Mouse (Mus musculus): ENCODE results near the gene Epb42. TPM values are rescaled to one million over a fixed set of nuclear protein-coding genes. Genes with fewer than 3 reads are reported as not detected.

Epb42 gene
- polyA plus RNA-seq (2014; fragmentation: Nextera tagmentation; extraction: Ambion mirVana) = 7.6 and 8.4 TPM in 2 replicates

DNA sequence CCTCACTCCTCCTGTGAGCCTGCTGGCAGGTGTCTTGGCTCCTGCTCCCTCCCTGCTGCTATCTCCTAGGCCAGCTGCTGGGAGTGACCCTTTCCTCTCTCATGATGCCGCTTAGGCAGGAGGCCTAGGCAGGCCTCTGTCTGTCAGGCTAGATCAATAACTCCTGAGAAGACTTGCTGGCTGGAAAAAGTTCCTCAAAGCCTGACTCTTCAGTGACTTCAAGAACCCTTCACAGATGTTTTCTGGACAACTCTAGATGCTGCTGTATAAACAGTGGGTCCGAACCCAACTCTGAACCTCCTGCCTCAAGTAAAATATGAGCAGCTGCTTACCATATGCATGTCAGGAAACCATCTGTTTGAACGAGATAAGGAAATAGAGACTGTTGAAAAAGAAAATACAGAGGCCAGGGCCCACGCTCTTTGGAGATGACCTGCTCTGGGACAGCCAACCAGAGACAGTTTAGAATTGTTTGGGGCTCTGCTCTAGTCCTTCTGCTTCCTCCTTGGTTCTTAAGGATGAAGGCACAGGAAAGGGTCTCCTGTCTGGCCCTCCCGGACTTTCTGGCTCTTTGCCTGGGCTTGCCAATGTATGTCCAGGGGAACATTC is at the start of gene Epb42:
Gene Epb42, minus strand, starts transcription at position 340 of the 609 bp plus-strand sequence.
- H3K9me3 ChIP-seq (ENCODE audit: control insufficient read depth, low read length) = no peaks in the 10 kb centered on the region
- no peak within 1 kb of the TSS for H3K27ac ChIP-seq (ENCODE audit: low read depth, low read length)
- no peak within 1 kb of the TSS for H3K4me3 ChIP-seq (ENCODE audit: low read depth, low read length)
- no peaks in the 10 kb centered on the region for H3K4me1 ChIP-seq (replicated peaks; ENCODE audit: control insufficient read depth, insufficient read depth, low read length)
- WGBS = 70% methylated on average over 5 of the region's 5 CpGs
- ATAC-seq (replicated peaks; ENCODE audit: low FRiP score) = no peak
- no peaks in the 10 kb centered on the region for H3K27me3 ChIP-seq (ENCODE audit: control insufficient read depth, insufficient read depth, low read length)
- no peaks in the 10 kb centered on the region for H3K36me3 ChIP-seq (ENCODE audit: control insufficient read depth, insufficient read depth, low read length)
- no peak within 1 kb of the TSS for H3K4me2 ChIP-seq (ENCODE audit: low read depth, low read length, severe bottlenecking)
- H3K9ac ChIP-seq (ENCODE audit: low read length) = no peak within 1 kb of the TSS
- no peak for DNase-seq (ENCODE audit: low spot score)

DNA sequence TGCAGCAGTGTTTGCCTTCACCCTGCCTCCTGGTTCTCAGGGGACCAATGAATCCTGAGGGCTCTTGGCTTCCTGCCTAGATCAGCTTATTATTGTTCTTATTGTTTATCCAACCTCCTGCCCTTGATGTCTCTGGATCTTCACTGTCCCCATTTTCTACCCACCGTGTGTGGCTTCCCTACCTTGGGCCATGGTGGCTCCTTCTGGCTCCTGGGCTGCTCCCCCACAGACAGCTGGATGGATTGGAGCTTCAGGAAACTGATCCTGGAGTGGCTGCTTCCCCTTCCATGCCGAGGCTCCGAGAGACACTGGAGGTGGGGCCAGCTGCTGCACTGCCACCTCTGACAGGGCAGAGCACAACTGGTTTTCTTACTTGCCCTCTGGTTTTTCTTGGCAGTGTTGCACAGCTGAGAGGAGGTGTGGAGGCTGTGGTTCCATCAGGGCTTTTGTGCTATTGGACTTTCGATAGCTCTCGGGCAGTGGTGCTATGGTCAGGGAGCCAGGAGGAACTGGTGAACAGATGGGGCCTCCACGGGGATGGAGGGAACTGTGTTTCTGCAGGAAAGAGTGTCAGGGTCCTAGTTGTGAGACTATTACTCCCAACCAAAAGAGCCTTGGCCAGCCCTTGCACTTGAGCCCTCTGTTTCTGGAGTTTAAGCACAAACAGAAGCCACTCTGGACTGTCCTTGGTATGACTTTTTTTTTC is 48.8 kb upstream of the Epb42 start, which contains the start of gene Tgm5:
Gene Tgm5, minus strand, starts transcription at position 362 of the 706 bp plus-strand sequence.
- ATAC-seq (replicated peaks; ENCODE audit: low FRiP score) (no peak), DNase-seq (ENCODE audit: low spot score) (no peak)
- Histone ChIP-seq H3K4me1 (replicated peaks; ENCODE audit: control insufficient read depth, insufficient read depth, low read length) (no peaks in the 10 kb centered on the region), H3K27ac (ENCODE audit: low read depth, low read length) (no peak within 1 kb of the TSS), H3K4me3 (ENCODE audit: low read depth, low read length) (no peak within 1 kb of the TSS), H3K36me3 (ENCODE audit: control insufficient read depth, insufficient read depth, low read length) (no peaks in the 10 kb centered on the region), H3K9ac (ENCODE audit: low read length) (no peak within 1 kb of the TSS), H3K27me3 (ENCODE audit: control insufficient read depth, insufficient read depth, low read length) (no peaks in the 10 kb centered on the region), H3K4me2 (ENCODE audit: low read depth, low read length, severe bottlenecking) (no peak within 1 kb of the TSS), H3K9me3 (ENCODE audit: control insufficient read depth, low read length) (no peaks in the 10 kb centered on the region)
- WGBS = 62% methylated on average over 6 of the region's 6 CpGs

GRCm38 (mm10) chr2:121082626-121083025 is 45.8 kb upstream of the Epb42 start:
- H3K9me3 ChIP-seq (ENCODE audit: control insufficient read depth, low read length) = no peaks in the 10 kb centered on the region
- 87% methylated on average over 1 of the region's 1 CpGs for WGBS
- no peak overlapping the region for H3K9ac ChIP-seq (ENCODE audit: low read length)
- H3K36me3 ChIP-seq (ENCODE audit: control insufficient read depth, insufficient read depth, low read length) = no peaks in the 10 kb centered on the region
- no peak overlapping the region for H3K27ac ChIP-seq (ENCODE audit: low read depth, low read length)
- no peak overlapping the region for H3K4me3 ChIP-seq (ENCODE audit: low read depth, low read length)
- no peaks in the 10 kb centered on the region for H3K27me3 ChIP-seq (ENCODE audit: control insufficient read depth, insufficient read depth, low read length)
- DNase-seq (ENCODE audit: low spot score) = no peak
- ATAC-seq (replicated peaks; ENCODE audit: low FRiP score) = no peak
- H3K4me2 ChIP-seq (ENCODE audit: low read depth, low read length, severe bottlenecking) = no peak overlapping the region
- no peaks in the 10 kb centered on the region for H3K4me1 ChIP-seq (replicated peaks; ENCODE audit: control insufficient read depth, insufficient read depth, low read length)

- 84% methylated on average over 7 of the region's 7 CpGs for WGBS
- no peak overlapping the region for H3K9ac ChIP-seq (ENCODE audit: low read length)
Observed at GRCm38 (mm10) chr2:121074747-121075146, 37.9 kb upstream of the Epb42 start.

GRCm38 (mm10) chr2:121071871-121072270 is 35.0 kb upstream of the Epb42 start:
- H3K27me3 ChIP-seq (ENCODE audit: control insufficient read depth, insufficient read depth, low read length) = no peaks in the 10 kb centered on the region
- no peak overlapping the region for H3K4me2 ChIP-seq (ENCODE audit: low read depth, low read length, severe bottlenecking)
- DNase-seq (ENCODE audit: low spot score) (no peak), ATAC-seq (replicated peaks; ENCODE audit: low FRiP score) (no peak)
- no peaks in the 10 kb centered on the region for H3K4me1 ChIP-seq (replicated peaks; ENCODE audit: control insufficient read depth, insufficient read depth, low read length)
- no peak overlapping the region for H3K9ac ChIP-seq (ENCODE audit: low read length)
- no peak overlapping the region for H3K27ac ChIP-seq (ENCODE audit: low read depth, low read length)
- H3K4me3 ChIP-seq (ENCODE audit: low read depth, low read length) = no peak overlapping the region
- WGBS = 84% methylated on average over 6 of the region's 6 CpGs
- no peaks in the 10 kb centered on the region for H3K9me3 ChIP-seq (ENCODE audit: control insufficient read depth, low read length)
- no peaks in the 10 kb centered on the region for H3K36me3 ChIP-seq (ENCODE audit: control insufficient read depth, insufficient read depth, low read length)

More at GRCm38 (mm10) chr2:121074747-121075146, 37.9 kb upstream of the Epb42 start:
- no peak for DNase-seq (ENCODE audit: low spot score)
- no peaks in the 10 kb centered on the region for H3K36me3 ChIP-seq (ENCODE audit: control insufficient read depth, insufficient read depth, low read length)
- no peaks in the 10 kb centered on the region for H3K4me1 ChIP-seq (replicated peaks; ENCODE audit: control insufficient read depth, insufficient read depth, low read length)
- H3K27ac ChIP-seq (ENCODE audit: low read depth, low read length) = no peak overlapping the region
- H3K4me2 ChIP-seq (ENCODE audit: low read depth, low read length, severe bottlenecking) = no peak overlapping the region
- no peak for ATAC-seq (replicated peaks; ENCODE audit: low FRiP score)
- no peaks in the 10 kb centered on the region for H3K9me3 ChIP-seq (ENCODE audit: control insufficient read depth, low read length)
- H3K4me3 ChIP-seq (ENCODE audit: low read depth, low read length) = no peak overlapping the region
- no peaks in the 10 kb centered on the region for H3K27me3 ChIP-seq (ENCODE audit: control insufficient read depth, insufficient read depth, low read length)

DNA sequence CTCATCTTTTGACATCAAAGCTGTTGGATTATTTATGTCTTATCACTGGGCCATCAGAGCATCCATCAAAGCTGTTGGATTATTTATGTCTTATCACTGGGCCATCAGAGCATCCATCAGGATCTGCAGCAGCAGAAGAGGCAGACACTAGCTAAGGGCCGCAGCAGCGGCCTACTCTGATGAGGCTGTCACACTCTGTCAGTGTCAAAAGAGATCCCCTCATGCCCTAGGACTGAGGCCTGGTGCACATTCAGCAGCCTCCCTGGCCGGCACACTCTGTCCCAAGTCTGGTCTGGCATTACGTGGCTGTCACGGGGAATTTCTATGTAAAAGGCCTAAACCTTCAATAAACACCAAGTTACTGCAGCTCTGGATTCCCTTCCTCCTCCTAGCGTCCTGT is 32.6 kb upstream of the Epb42 start:
- Histone ChIP-seq H3K4me2 (ENCODE audit: low read depth, low read length, severe bottlenecking) (no peak overlapping the region), H3K9me3 (ENCODE audit: control insufficient read depth, low read length) (no peaks in the 10 kb centered on the region), H3K27ac (ENCODE audit: low read depth, low read length) (no peak overlapping the region), H3K36me3 (ENCODE audit: control insufficient read depth, insufficient read depth, low read length) (no peaks in the 10 kb centered on the region), H3K4me1 (replicated peaks; ENCODE audit: control insufficient read depth, insufficient read depth, low read length) (no peaks in the 10 kb centered on the region), H3K9ac (ENCODE audit: low read length) (no peak overlapping the region), H3K27me3 (ENCODE audit: control insufficient read depth, insufficient read depth, low read length) (no peaks in the 10 kb centered on the region), H3K4me3 (ENCODE audit: low read depth, low read length) (no peak overlapping the region)
- DNase-seq (ENCODE audit: low spot score) (no peak), ATAC-seq (replicated peaks; ENCODE audit: low FRiP score) (no peak)
- 78% methylated on average over 6 of the region's 6 CpGs for WGBS

DNA sequence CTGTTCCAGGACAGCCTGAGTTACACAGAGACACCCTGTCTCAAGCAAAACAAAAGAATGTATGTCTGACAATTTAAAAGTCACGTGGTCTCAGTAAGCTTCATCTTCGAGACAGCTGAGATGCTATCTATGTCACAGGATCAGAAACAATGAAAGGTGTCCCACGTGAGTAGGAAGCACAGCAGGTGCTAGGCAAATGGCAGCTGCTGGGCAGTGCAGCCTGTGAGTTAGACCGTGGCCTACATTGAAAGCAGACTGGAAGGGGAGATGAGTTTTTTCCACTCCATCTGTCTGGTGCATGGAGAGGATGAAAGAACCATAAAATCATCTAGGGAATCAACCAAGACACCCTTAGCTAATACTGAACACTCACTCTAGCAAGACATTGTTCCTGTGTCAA is 30.2 kb upstream of the Epb42 start:
- Histone ChIP-seq H3K27me3 (ENCODE audit: control insufficient read depth, insufficient read depth, low read length) (no peaks in the 10 kb centered on the region), H3K9me3 (ENCODE audit: control insufficient read depth, low read length) (no peaks in the 10 kb centered on the region), H3K27ac (ENCODE audit: low read depth, low read length) (no peak overlapping the region), H3K9ac (ENCODE audit: low read length) (no peak overlapping the region), H3K4me3 (ENCODE audit: low read depth, low read length) (no peak overlapping the region), H3K36me3 (ENCODE audit: control insufficient read depth, insufficient read depth, low read length) (no peaks in the 10 kb centered on the region), H3K4me1 (replicated peaks; ENCODE audit: control insufficient read depth, insufficient read depth, low read length) (no peaks in the 10 kb centered on the region), H3K4me2 (ENCODE audit: low read depth, low read length, severe bottlenecking) (no peak overlapping the region)
- WGBS = 71% methylated on average over 4 of the region's 4 CpGs
- DNase-seq (ENCODE audit: low spot score) (no peak), ATAC-seq (replicated peaks; ENCODE audit: low FRiP score) (no peak)

- WGBS = 85% methylated on average over 2 of the region's 2 CpGs
- ATAC-seq (replicated peaks; ENCODE audit: low FRiP score) (no peak), DNase-seq (ENCODE audit: low spot score) (no peak)
- H3K9me3 ChIP-seq (ENCODE audit: control insufficient read depth, low read length) = no peaks in the 10 kb centered on the region
- H3K27me3 ChIP-seq (ENCODE audit: control insufficient read depth, insufficient read depth, low read length) = no peaks in the 10 kb centered on the region
- H3K4me1 ChIP-seq (replicated peaks; ENCODE audit: control insufficient read depth, insufficient read depth, low read length) = no peaks in the 10 kb centered on the region
- no peak overlapping the region for H3K4me3 ChIP-seq (ENCODE audit: low read depth, low read length)
- H3K36me3 ChIP-seq (ENCODE audit: control insufficient read depth, insufficient read depth, low read length) = no peaks in the 10 kb centered on the region
- no peak overlapping the region for H3K27ac ChIP-seq (ENCODE audit: low read depth, low read length)
- H3K4me2 ChIP-seq (ENCODE audit: low read depth, low read length, severe bottlenecking) = no peak overlapping the region
- no peak overlapping the region for H3K9ac ChIP-seq (ENCODE audit: low read length)
Observed at GRCm38 (mm10) chr2:121061315-121061714, 24.4 kb upstream of the Epb42 start.

GRCm38 (mm10) chr2:121057997-121058396 is 21.1 kb upstream of the Epb42 start:
- ATAC-seq (replicated peaks; ENCODE audit: low FRiP score) (no peak), DNase-seq (ENCODE audit: low spot score) (no peak)
- Histone ChIP-seq H3K9me3 (ENCODE audit: control insufficient read depth, low read length) (no peaks in the 10 kb centered on the region), H3K4me3 (ENCODE audit: low read depth, low read length) (no peak overlapping the region), H3K27ac (ENCODE audit: low read depth, low read length) (no peak overlapping the region), H3K36me3 (ENCODE audit: control insufficient read depth, insufficient read depth, low read length) (no peaks in the 10 kb centered on the region), H3K4me1 (replicated peaks; ENCODE audit: control insufficient read depth, insufficient read depth, low read length) (no peaks in the 10 kb centered on the region), H3K27me3 (ENCODE audit: control insufficient read depth, insufficient read depth, low read length) (no peaks in the 10 kb centered on the region), H3K4me2 (ENCODE audit: low read depth, low read length, severe bottlenecking) (no peak overlapping the region), H3K9ac (ENCODE audit: low read length) (no peak overlapping the region)
- WGBS = 77% methylated on average over 6 of the region's 6 CpGs
